Mouse (Mus musculus): ENCODE measurements around the gene Wrb. TPM values are rescaled to one million over a fixed set of nuclear protein-coding genes. Genes with fewer than 3 reads are reported as not detected.
A peak's percentile ranks its signal among the peaks of the same experiment; 100 is the strongest.
"Not testable (repeated sequence)": the region's sequence is repeated elsewhere in the genome, so short reads cannot be mapped to it uniquely, and the experiment has no call there.

Gene Wrb
- polyA plus RNA-seq, 1 experiment from 2014 or later, result 128 TPM

GRCm38 (mm10) chr16:96126684-96127171, 18.5 kb upstream of the Wrb start:
- H3K4me3 ChIP-seq (ENCODE audit: low read depth, low read length), result peak overlapping the region; percentile 97
- peak overlapping the region; percentile 96 for H3K27ac ChIP-seq (ENCODE audit: low read depth, low read length)
- no peaks in the 10 kb centered on the region for H3K9me3 ChIP-seq (ENCODE audit: control insufficient read depth, low read length)
- H3K9ac ChIP-seq (ENCODE audit: low read length), result peak overlapping the region; percentile 99
- ATAC-seq (ENCODE audit: low FRiP score), result no peak
- DNase-seq (ENCODE audit: low spot score, missing footprints), result no peak
- peaks cover 25% of the 10 kb centered on the region for H3K36me3 ChIP-seq (ENCODE audit: control insufficient read depth, insufficient read depth, low read length)
- peak overlapping the region; percentile 95 for H3K4me2 ChIP-seq
- 6% methylated on average over 19 of the region's 19 CpGs for WGBS
- 0 out of 2 replicates have a peak, but pooled peaks cover 3% of the 10 kb centered on the region for H3K27me3 ChIP-seq (ENCODE audit: control insufficient read depth, insufficient read depth, low read length)
- peaks cover 13% of the 10 kb centered on the region for H3K4me1 ChIP-seq (ENCODE audit: control insufficient read depth, insufficient read depth, low read length)

GRCm38 (mm10) chr16:96127288-96127656, 17.9 kb upstream of the Wrb start:
- H3K4me1 ChIP-seq (ENCODE audit: control insufficient read depth, insufficient read depth, low read length), result peaks cover 13% of the 10 kb centered on the region
- peaks cover 25% of the 10 kb centered on the region for H3K36me3 ChIP-seq (ENCODE audit: control insufficient read depth, insufficient read depth, low read length)
- H3K27ac ChIP-seq (ENCODE audit: low read depth, low read length), result peak overlapping the region; percentile 96
- 1% methylated on average over 52 of the region's 52 CpGs for WGBS
- peak overlapping the region; percentile 95 for H3K4me2 ChIP-seq
- no peaks in the 10 kb centered on the region for H3K9me3 ChIP-seq (ENCODE audit: control insufficient read depth, low read length)
- H3K4me3 ChIP-seq (ENCODE audit: low read depth, low read length), result peak overlapping the region; percentile 97
- H3K27me3 ChIP-seq (ENCODE audit: control insufficient read depth, insufficient read depth, low read length), result 0 out of 2 replicates have a peak, but pooled peaks cover 3% of the 10 kb centered on the region
- ATAC-seq (ENCODE audit: low FRiP score) (peak; percentile 72), DNase-seq (ENCODE audit: low spot score, missing footprints) (peak; percentile 98)
- H3K9ac ChIP-seq (ENCODE audit: low read length), result peak overlapping the region; percentile 99

GRCm38 (mm10) chr16:96127657-96128344, 17.4 kb upstream of the Wrb start, which contains the start of gene Hmgn1:
Hmgn1 (minus strand) TSS chr16:96127729.
- DNase-seq (ENCODE audit: low spot score, missing footprints) (peak; percentile 99), ATAC-seq (ENCODE audit: low FRiP score) (peak; percentile 98)
- Histone ChIP-seq H3K36me3 (ENCODE audit: control insufficient read depth, insufficient read depth, low read length) (peaks cover 20% of the 10 kb centered on the region), H3K27ac (ENCODE audit: low read depth, low read length) (peak within 1 kb of the TSS; percentile 96), H3K9me3 (ENCODE audit: control insufficient read depth, low read length) (no peaks in the 10 kb centered on the region), H3K9ac (ENCODE audit: low read length) (peak within 1 kb of the TSS; percentile 99), H3K27me3 (ENCODE audit: control insufficient read depth, insufficient read depth, low read length) (0 out of 2 replicates have a peak, but pooled peaks cover 3% of the 10 kb centered on the region), H3K4me3 (ENCODE audit: low read depth, low read length) (peak within 1 kb of the TSS; percentile 97), H3K4me1 (ENCODE audit: control insufficient read depth, insufficient read depth, low read length) (peaks cover 13% of the 10 kb centered on the region), H3K4me2 (peak within 1 kb of the TSS; percentile 95)
- under 1% methylated on average over 61 of the region's 72 CpGs for WGBS

GRCm38 (mm10) chr16:96128466-96128865, 16.7 kb upstream of the Wrb start:
- Histone ChIP-seq H3K27me3 (ENCODE audit: control insufficient read depth, insufficient read depth, low read length) (0 out of 2 replicates have a peak, but pooled peaks cover 3% of the 10 kb centered on the region), H3K4me1 (ENCODE audit: control insufficient read depth, insufficient read depth, low read length) (peaks cover 13% of the 10 kb centered on the region), H3K9me3 (ENCODE audit: control insufficient read depth, low read length) (no peaks in the 10 kb centered on the region), H3K4me2 (peak overlapping the region; percentile 95), H3K27ac (ENCODE audit: low read depth, low read length) (peak overlapping the region; percentile 95), H3K9ac (ENCODE audit: low read length) (peak overlapping the region; percentile 82), H3K36me3 (ENCODE audit: control insufficient read depth, insufficient read depth, low read length) (peaks cover 15% of the 10 kb centered on the region), H3K4me3 (ENCODE audit: low read depth, low read length) (peak overlapping the region; percentile 97)
- no peak for ATAC-seq (ENCODE audit: low FRiP score)
- 1% methylated on average over 9 of the region's 9 CpGs for WGBS
- DNase-seq (ENCODE audit: low spot score, missing footprints), result peak; percentile 94

- H3K4me1 ChIP-seq (ENCODE audit: control insufficient read depth, insufficient read depth, low read length); H3K4me3 ChIP-seq (ENCODE audit: low read depth, low read length); H3K9me3 ChIP-seq (ENCODE audit: control insufficient read depth, low read length); H3K27ac ChIP-seq (ENCODE audit: low read depth, low read length); H3K36me3 ChIP-seq (ENCODE audit: control insufficient read depth, insufficient read depth, low read length); H3K27me3 ChIP-seq (ENCODE audit: control insufficient read depth, insufficient read depth, low read length); H3K9ac ChIP-seq (ENCODE audit: low read length); H3K4me2 ChIP-seq; DNase-seq (ENCODE audit: low spot score, missing footprints): not testable (repeated sequence)
- ATAC-seq (ENCODE audit: low FRiP score), result peak; percentile 42
- WGBS, result 29% methylated on average over 6 of the region's 6 CpGs
Measured at GRCm38 (mm10) chr16:96144748-96145109, 478 bp upstream of the Wrb start.

GRCm38 (mm10) chr16:96145814-96146213, 607 bp downstream of the Wrb start:
- Histone ChIP-seq H3K27me3 (ENCODE audit: control insufficient read depth, insufficient read depth, low read length) (no peaks in the 10 kb centered on the region), H3K9ac (ENCODE audit: low read length) (peak overlapping the region; percentile 67), H3K27ac (ENCODE audit: low read depth, low read length) (no peak overlapping the region; the same call in 1 of the 2 replicates), H3K9me3 (ENCODE audit: control insufficient read depth, low read length) (no peaks in the 10 kb centered on the region; the same call in 1 of the 2 replicates), H3K4me2 (peak overlapping the region; percentile 61), H3K4me1 (ENCODE audit: control insufficient read depth, insufficient read depth, low read length) (peaks cover 8% of the 10 kb centered on the region), H3K36me3 (ENCODE audit: control insufficient read depth, insufficient read depth, low read length) (no peaks in the 10 kb centered on the region), H3K4me3 (ENCODE audit: low read depth, low read length) (peak overlapping the region; percentile 71)
- 1% methylated on average over 5 of the region's 5 CpGs for WGBS
- DNase-seq (ENCODE audit: low spot score, missing footprints) (no peak), ATAC-seq (ENCODE audit: low FRiP score) (peak; percentile 34; the same call in 1 of the 2 replicates)

- no peak for ATAC-seq (ENCODE audit: low FRiP score)
- no peak overlapping the region for H3K9ac ChIP-seq (ENCODE audit: low read length)
Measured at GRCm38 (mm10) chr16:96148834-96149233, 3.6 kb downstream of the Wrb start.

GRCm38 (mm10) chr16:96149311-96149710, 4.1 kb downstream of the Wrb start:
- Histone ChIP-seq H3K36me3 (ENCODE audit: control insufficient read depth, insufficient read depth, low read length) (no peaks in the 10 kb centered on the region), H3K27me3 (ENCODE audit: control insufficient read depth, insufficient read depth, low read length) (no peaks in the 10 kb centered on the region), H3K4me1 (ENCODE audit: control insufficient read depth, insufficient read depth, low read length) (peaks cover 8% of the 10 kb centered on the region), H3K9ac (ENCODE audit: low read length) (no peak overlapping the region), H3K4me2 (no peak overlapping the region), H3K27ac (ENCODE audit: low read depth, low read length) (no peak overlapping the region), H3K9me3 (ENCODE audit: control insufficient read depth, low read length) (no peaks in the 10 kb centered on the region), H3K4me3 (ENCODE audit: low read depth, low read length) (no peak overlapping the region)
- no peak for ATAC-seq (ENCODE audit: low FRiP score)
- WGBS, result 80% methylated on average over 9 of the region's 9 CpGs
- DNase-seq (ENCODE audit: low spot score, missing footprints), result no peak

More at GRCm38 (mm10) chr16:96148834-96149233, 3.6 kb downstream of the Wrb start:
- Histone ChIP-seq H3K9me3 (ENCODE audit: control insufficient read depth, low read length) (no peaks in the 10 kb centered on the region), H3K27ac (ENCODE audit: low read depth, low read length) (no peak overlapping the region), H3K4me2 (no peak overlapping the region), H3K4me1 (ENCODE audit: control insufficient read depth, insufficient read depth, low read length) (peaks cover 8% of the 10 kb centered on the region), H3K27me3 (ENCODE audit: control insufficient read depth, insufficient read depth, low read length) (no peaks in the 10 kb centered on the region), H3K4me3 (ENCODE audit: low read depth, low read length) (no peak overlapping the region), H3K36me3 (ENCODE audit: control insufficient read depth, insufficient read depth, low read length) (no peaks in the 10 kb centered on the region)
- 76% methylated on average over 6 of the region's 6 CpGs for WGBS
- no peak for DNase-seq (ENCODE audit: low spot score, missing footprints)

- Histone ChIP-seq H3K36me3 (ENCODE audit: control insufficient read depth, insufficient read depth, low read length) (no peaks in the 10 kb centered on the region), H3K4me2 (no peak overlapping the region), H3K9me3 (ENCODE audit: control insufficient read depth, low read length) (no peaks in the 10 kb centered on the region), H3K27me3 (ENCODE audit: control insufficient read depth, insufficient read depth, low read length) (no peaks in the 10 kb centered on the region), H3K9ac (ENCODE audit: low read length) (no peak overlapping the region), H3K27ac (ENCODE audit: low read depth, low read length) (no peak overlapping the region), H3K4me1 (ENCODE audit: control insufficient read depth, insufficient read depth, low read length) (peaks cover 5% of the 10 kb centered on the region), H3K4me3 (ENCODE audit: low read depth, low read length) (no peak overlapping the region)
- WGBS, result 82% methylated on average over 4 of the region's 4 CpGs
- DNase-seq (ENCODE audit: low spot score, missing footprints), result no peak
- ATAC-seq (ENCODE audit: low FRiP score), result no peak
Measured at GRCm38 (mm10) chr16:96150995-96151394, 5.8 kb downstream of the Wrb start.
